Mouse (Mus musculus): ENCODE data around the gene Plppr3. TPM values are rescaled to one million over a fixed set of nuclear protein-coding genes. Genes with fewer than 3 reads are reported as not detected.

Gene Plppr3
- polyA plus RNA-seq, 1 experiment, result 2.3 TPM

GRCm38 (mm10) chr10:79853860-79854795 lies 20.3 kb downstream of the Plppr3 start, which contains the start of gene Ptbp1:
Gene Ptbp1 (plus strand): TSS chr10:79854427.
- peaks cover 67% of the 10 kb centered on the region for H3K79me2 ChIP-seq (ENCODE audit: control insufficient read depth, insufficient read depth)
- no peak for TF ChIP-seq CTCF (IDR thresholded peaks at IDR 0.05; ENCODE audit: control insufficient read depth, insufficient read depth, insufficient read length)
- no peak for TF ChIP-seq MYOG (IDR thresholded peaks at IDR 0.05; ENCODE audit: control insufficient read depth, extremely low read depth, insufficient read length)
- TF ChIP-seq MYOD1 (IDR thresholded peaks at IDR 0.05; ENCODE audit: control insufficient read depth, insufficient read length, low read depth), result no peak
- peak; percentile 97 for TF ChIP-seq MAX (IDR thresholded peaks at IDR 0.05)
- TF ChIP-seq USF1 (IDR thresholded peaks at IDR 0.05; ENCODE audit: low read depth), result peak; percentile 96
- no peak for TF ChIP-seq FOSL1 (IDR thresholded peaks at IDR 0.05; ENCODE audit: insufficient read depth, low read length, poor library complexity, severe bottlenecking)

GRCm38 (mm10) chr10:79853392-79853791 lies 21.0 kb downstream of the Plppr3 start:
- TF ChIP-seq MAX (IDR thresholded peaks at IDR 0.05) (no peak), MYOG (IDR thresholded peaks at IDR 0.05; ENCODE audit: control insufficient read depth, extremely low read depth, insufficient read length) (no peak), CEBPB (IDR thresholded peaks at IDR 0.05; ENCODE audit: low read depth) (no peak), CTCF (IDR thresholded peaks at IDR 0.05; ENCODE audit: control insufficient read depth, insufficient read depth, insufficient read length) (no peak), MYOD1 (IDR thresholded peaks at IDR 0.05; ENCODE audit: control insufficient read depth, insufficient read length, low read depth) (no peak), FOSL1 (IDR thresholded peaks at IDR 0.05; ENCODE audit: insufficient read depth, low read length, poor library complexity, severe bottlenecking) (no peak), USF1 (IDR thresholded peaks at IDR 0.05; ENCODE audit: low read depth) (no peak)
- peaks cover 27% of the 10 kb centered on the region for H3K36me3 ChIP-seq (ENCODE audit: control insufficient read depth, insufficient read depth)
- peak overlapping the region; percentile 55 for H3K4me3 ChIP-seq (ENCODE audit: insufficient read depth, poor library complexity, severe bottlenecking)
- peak overlapping the region; percentile 85 for H3ac ChIP-seq (ENCODE audit: control insufficient read depth, insufficient read length, low read depth)
- peaks cover 60% of the 10 kb centered on the region for H3K79me2 ChIP-seq (ENCODE audit: control insufficient read depth, insufficient read depth)
- H3K79me3 ChIP-seq (ENCODE audit: low read depth), result peaks cover 46% of the 10 kb centered on the region
- H3K27me3 ChIP-seq (ENCODE audit: control insufficient read depth, insufficient read depth, insufficient read length), result no peaks in the 10 kb centered on the region

More at GRCm38 (mm10) chr10:79853860-79854795, 20.3 kb downstream of the Plppr3 start, which contains the start of gene Ptbp1:
- Histone ChIP-seq H3K27me3 (ENCODE audit: control insufficient read depth, insufficient read depth, insufficient read length) (no peaks in the 10 kb centered on the region), H3ac (ENCODE audit: control insufficient read depth, insufficient read length, low read depth) (peak within 1 kb of the TSS; percentile 93), H3K4me3 (ENCODE audit: insufficient read depth, poor library complexity, severe bottlenecking) (peak within 1 kb of the TSS; percentile 87), H3K36me3 (ENCODE audit: control insufficient read depth, insufficient read depth) (peaks cover 34% of the 10 kb centered on the region), H3K79me3 (ENCODE audit: low read depth) (peaks cover 54% of the 10 kb centered on the region)

- H3K79me3 ChIP-seq (ENCODE audit: low read depth), result peaks cover 41% of the 10 kb centered on the region
- TF ChIP-seq CEBPB (IDR thresholded peaks at IDR 0.05; ENCODE audit: low read depth) (no peak), MYOD1 (IDR thresholded peaks at IDR 0.05; ENCODE audit: control insufficient read depth, insufficient read length, low read depth) (no peak), USF1 (IDR thresholded peaks at IDR 0.05; ENCODE audit: low read depth) (no peak), CTCF (IDR thresholded peaks at IDR 0.05; ENCODE audit: control insufficient read depth, insufficient read depth, insufficient read length) (no peak), MAX (IDR thresholded peaks at IDR 0.05) (no peak), MYOG (IDR thresholded peaks at IDR 0.05; ENCODE audit: control insufficient read depth, extremely low read depth, insufficient read length) (no peak), FOSL1 (IDR thresholded peaks at IDR 0.05; ENCODE audit: insufficient read depth, low read length, poor library complexity, severe bottlenecking) (no peak)
- peak overlapping the region; percentile 59 for H3ac ChIP-seq (ENCODE audit: control insufficient read depth, insufficient read length, low read depth)
- no peaks in the 10 kb centered on the region for H3K27me3 ChIP-seq (ENCODE audit: control insufficient read depth, insufficient read depth, insufficient read length)
- H3K36me3 ChIP-seq (ENCODE audit: control insufficient read depth, insufficient read depth), result peaks cover 21% of the 10 kb centered on the region
- peaks cover 54% of the 10 kb centered on the region for H3K79me2 ChIP-seq (ENCODE audit: control insufficient read depth, insufficient read depth)
- H3K4me3 ChIP-seq (ENCODE audit: insufficient read depth, poor library complexity, severe bottlenecking), result peak overlapping the region; percentile 55
Observed at GRCm38 (mm10) chr10:79852827-79853226, 21.6 kb downstream of the Plppr3 start.

GRCm38 (mm10) chr10:79852107-79852789 lies 22.2 kb downstream of the Plppr3 start:
- TF ChIP-seq MYOG (IDR thresholded peaks at IDR 0.05; ENCODE audit: control insufficient read depth, extremely low read depth, insufficient read length) (no peak), CTCF (IDR thresholded peaks at IDR 0.05; ENCODE audit: control insufficient read depth, insufficient read depth, insufficient read length) (no peak), CEBPB (IDR thresholded peaks at IDR 0.05; ENCODE audit: low read depth) (no peak), USF1 (IDR thresholded peaks at IDR 0.05; ENCODE audit: low read depth) (no peak), MYOD1 (IDR thresholded peaks at IDR 0.05; ENCODE audit: control insufficient read depth, insufficient read length, low read depth) (no peak), FOSL1 (IDR thresholded peaks at IDR 0.05; ENCODE audit: insufficient read depth, low read length, poor library complexity, severe bottlenecking) (no peak), MAX (IDR thresholded peaks at IDR 0.05) (no peak)
- Histone ChIP-seq H3K27me3 (ENCODE audit: control insufficient read depth, insufficient read depth, insufficient read length) (no peaks in the 10 kb centered on the region), H3ac (ENCODE audit: control insufficient read depth, insufficient read length, low read depth) (peak overlapping the region; percentile 59), H3K79me3 (ENCODE audit: low read depth) (peaks cover 35% of the 10 kb centered on the region), H3K79me2 (ENCODE audit: control insufficient read depth, insufficient read depth) (peaks cover 48% of the 10 kb centered on the region), H3K4me3 (ENCODE audit: insufficient read depth, poor library complexity, severe bottlenecking) (no peak overlapping the region), H3K36me3 (ENCODE audit: control insufficient read depth, insufficient read depth) (peaks cover 16% of the 10 kb centered on the region)

- Histone ChIP-seq H3ac (ENCODE audit: control insufficient read depth, insufficient read length, low read depth) (no peak overlapping the region), H3K79me2 (ENCODE audit: control insufficient read depth, insufficient read depth) (peaks cover 42% of the 10 kb centered on the region), H3K79me3 (ENCODE audit: low read depth) (peaks cover 29% of the 10 kb centered on the region), H3K36me3 (ENCODE audit: control insufficient read depth, insufficient read depth) (peaks cover 10% of the 10 kb centered on the region), H3K27me3 (ENCODE audit: control insufficient read depth, insufficient read depth, insufficient read length) (no peaks in the 10 kb centered on the region), H3K4me3 (ENCODE audit: insufficient read depth, poor library complexity, severe bottlenecking) (no peak overlapping the region)
- TF ChIP-seq CEBPB (IDR thresholded peaks at IDR 0.05; ENCODE audit: low read depth), result no peak
- no peak for TF ChIP-seq FOSL1 (IDR thresholded peaks at IDR 0.05; ENCODE audit: insufficient read depth, low read length, poor library complexity, severe bottlenecking)
- TF ChIP-seq MYOD1 (IDR thresholded peaks at IDR 0.05; ENCODE audit: control insufficient read depth, insufficient read length, low read depth), result no peak
- TF ChIP-seq CTCF (IDR thresholded peaks at IDR 0.05; ENCODE audit: control insufficient read depth, insufficient read depth, insufficient read length), result no peak
- TF ChIP-seq MYOG (IDR thresholded peaks at IDR 0.05; ENCODE audit: control insufficient read depth, extremely low read depth, insufficient read length), result no peak
Observed at GRCm38 (mm10) chr10:79851653-79852052, 22.8 kb downstream of the Plppr3 start.

All from C2C12 (cell line).